Mouse (Mus musculus): Measurements from ENCODE around the gene Wwox. TPM values are rescaled to one million over a fixed set of nuclear protein-coding genes. Genes with fewer than 3 reads are reported as not detected.

Gene Wwox
- total RNA-seq, 1 experiment, result 12.5 TPM

DNA sequence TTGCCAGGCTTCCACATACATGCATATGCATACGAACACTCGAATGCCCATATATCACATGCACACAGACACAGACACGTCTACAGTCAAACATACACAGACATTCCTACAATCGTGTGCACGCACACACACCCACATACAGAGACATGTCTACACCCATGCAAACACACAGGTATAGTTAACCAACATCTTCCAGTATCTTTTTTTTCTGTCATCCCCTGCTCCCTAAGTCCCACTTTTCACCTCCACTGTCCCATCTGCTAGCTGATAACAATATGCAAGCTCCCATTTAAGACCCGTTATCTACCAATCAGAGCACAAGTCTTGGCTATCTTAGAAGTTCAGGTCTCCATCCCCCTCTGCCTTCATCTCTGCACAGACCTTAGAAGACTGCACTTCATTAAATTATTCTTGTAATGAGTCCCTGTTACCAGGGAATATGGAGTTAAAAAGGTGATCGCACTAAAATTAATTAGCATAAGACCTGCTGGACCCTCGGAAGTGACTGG is 627.1 kb downstream of the Wwox start:
- no peak for TF ChIP-seq CHD2 (IDR thresholded peaks at IDR 0.05; ENCODE audit: low read depth, low read length)
- no peak for TF ChIP-seq ZC3H11A (IDR thresholded peaks at IDR 0.05; ENCODE audit: borderline replicate concordance, low read depth, low read length)
- no peak for TF ChIP-seq ZNF384 (IDR thresholded peaks at IDR 0.05; ENCODE audit: low read depth, low read length)
- no peak for TF ChIP-seq MAFK (IDR thresholded peaks at IDR 0.05; ENCODE audit: insufficient read depth, low read depth, low read length)

DNA sequence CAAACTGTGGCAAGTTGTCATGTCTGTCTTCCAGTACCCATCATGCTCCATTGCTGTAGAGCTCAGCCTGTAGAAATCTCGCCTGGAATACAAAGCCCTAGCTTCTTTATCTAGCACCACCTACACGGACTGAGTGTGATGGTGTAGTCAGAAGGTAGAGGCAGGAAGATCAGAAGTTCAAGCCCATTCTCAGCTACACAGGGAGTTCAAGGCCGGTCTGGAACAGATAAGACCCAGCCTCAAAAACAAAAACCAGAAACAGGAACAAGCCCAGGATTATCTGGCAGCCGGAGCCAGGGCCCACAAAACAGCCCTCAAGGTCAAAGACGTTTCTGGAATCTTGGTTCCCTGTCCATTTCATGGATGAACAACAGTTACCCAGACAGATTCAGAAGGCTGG is 629.3 kb downstream of the Wwox start:
- in situ Hi-C loops (cut with MboI; ENCODE audit: low sequenced_read_pairs in 2 of 2, unreplicated experiment in 2 of 2), result no loop called here
- H3K9ac ChIP-seq (ENCODE audit: insufficient read depth, low read depth, low read length, poor library complexity, severe bottlenecking), result no peak overlapping the region
- H3K27ac ChIP-seq (ENCODE audit: insufficient read depth, low read depth, low read length, poor library complexity, severe bottlenecking), result no peak overlapping the region
- H3K4me3 ChIP-seq (ENCODE audit: insufficient read depth in 1 of 2, low read depth in 1 of 2, low read length in 2 of 2, poor library complexity in 1 of 2, severe bottlenecking in 1 of 2), result no peak overlapping the region
- DNase-seq (ENCODE audit: low read depth, low spot score), result no peak
- H3K36me3 ChIP-seq (ENCODE audit: control insufficient read depth, insufficient read depth, low read length, poor library complexity, severe bottlenecking), result no peaks in the 10 kb centered on the region
- peaks cover 0 to 7% of the 10 kb centered on the region in 2 experiments; a peak in 2 of 4 replicates for H3K4me1 ChIP-seq (ENCODE audit: control insufficient read depth in 2 of 2, insufficient read depth in 2 of 2, low read length in 2 of 2, poor library complexity in 1 of 2)
- no peak for TF ChIP-seq ZNF384 (IDR thresholded peaks at IDR 0.05; ENCODE audit: low read depth, low read length)
- TF ChIP-seq HCFC1 (IDR thresholded peaks at IDR 0.05; ENCODE audit: borderline replicate concordance, insufficient read depth, low read length), result no peak
- no peak for TF ChIP-seq ZC3H11A (IDR thresholded peaks at IDR 0.05; ENCODE audit: borderline replicate concordance, low read depth, low read length)
- no peak for TF ChIP-seq CHD2 (IDR thresholded peaks at IDR 0.05; ENCODE audit: low read depth, low read length)
- TF ChIP-seq MAFK (IDR thresholded peaks at IDR 0.05; ENCODE audit: insufficient read depth, low read depth, low read length), result no peak
- H3K9me3 ChIP-seq (ENCODE audit: control insufficient read depth, insufficient read depth, low read depth, low read length), result no peaks in the 10 kb centered on the region

More for the DNA sequence above, 627.1 kb downstream of the Wwox start:
- Histone ChIP-seq H3K9me3 (ENCODE audit: control insufficient read depth, insufficient read depth, low read depth, low read length) (no peaks in the 10 kb centered on the region), H3K4me1 (ENCODE audit: control insufficient read depth in 2 of 2, insufficient read depth in 2 of 2, low read length in 2 of 2, poor library complexity in 1 of 2) (peaks cover 0 to 7% of the 10 kb centered on the region in 2 experiments; a peak in 2 of 4 replicates), H3K4me3 (ENCODE audit: insufficient read depth in 1 of 2, low read depth in 1 of 2, low read length in 2 of 2, poor library complexity in 1 of 2, severe bottlenecking in 1 of 2) (no peak overlapping the region), H3K9ac (ENCODE audit: insufficient read depth, low read depth, low read length, poor library complexity, severe bottlenecking) (no peak overlapping the region), H3K27ac (ENCODE audit: insufficient read depth, low read depth, low read length, poor library complexity, severe bottlenecking) (no peak overlapping the region), H3K36me3 (ENCODE audit: control insufficient read depth, insufficient read depth, low read length, poor library complexity, severe bottlenecking) (no peaks in the 10 kb centered on the region)
- in situ Hi-C loops (cut with MboI; ENCODE audit: low sequenced_read_pairs in 2 of 2, unreplicated experiment in 2 of 2), result no loop called here
- no peak for DNase-seq (ENCODE audit: low read depth, low spot score)

GRCm38 (mm10) chr8:115070225-115070624 is 630.8 kb downstream of the Wwox start:
- no peaks in the 10 kb centered on the region for H3K36me3 ChIP-seq (ENCODE audit: control insufficient read depth, insufficient read depth, low read length, poor library complexity, severe bottlenecking)
- TF ChIP-seq HCFC1 (IDR thresholded peaks at IDR 0.05; ENCODE audit: borderline replicate concordance, insufficient read depth, low read length), result no peak
- TF ChIP-seq CHD2 (IDR thresholded peaks at IDR 0.05; ENCODE audit: low read depth, low read length), result no peak
- TF ChIP-seq ZC3H11A (IDR thresholded peaks at IDR 0.05; ENCODE audit: borderline replicate concordance, low read depth, low read length), result no peak
- TF ChIP-seq MAFK (IDR thresholded peaks at IDR 0.05; ENCODE audit: insufficient read depth, low read depth, low read length), result no peak
- TF ChIP-seq ZNF384 (IDR thresholded peaks at IDR 0.05; ENCODE audit: low read depth, low read length), result no peak
- H3K27ac ChIP-seq (ENCODE audit: insufficient read depth, low read depth, low read length, poor library complexity, severe bottlenecking), result no peak overlapping the region
- DNase-seq (ENCODE audit: low read depth, low spot score), result no peak
- no peaks in the 10 kb centered on the region for H3K9me3 ChIP-seq (ENCODE audit: control insufficient read depth, insufficient read depth, low read depth, low read length)
- peaks cover 0 to 7% of the 10 kb centered on the region in 2 experiments; a peak in 2 of 4 replicates for H3K4me1 ChIP-seq (ENCODE audit: control insufficient read depth in 2 of 2, insufficient read depth in 2 of 2, low read length in 2 of 2, poor library complexity in 1 of 2)
- no peak overlapping the region for H3K4me3 ChIP-seq (ENCODE audit: insufficient read depth in 1 of 2, low read depth in 1 of 2, low read length in 2 of 2, poor library complexity in 1 of 2, severe bottlenecking in 1 of 2)
- no peak overlapping the region for H3K9ac ChIP-seq (ENCODE audit: insufficient read depth, low read depth, low read length, poor library complexity, severe bottlenecking)
- in situ Hi-C loops (cut with MboI; ENCODE audit: low sequenced_read_pairs in 2 of 2, unreplicated experiment in 2 of 2), result no loop called here

- H3K4me1 ChIP-seq (ENCODE audit: control insufficient read depth in 2 of 2, insufficient read depth in 2 of 2, low read length in 2 of 2, poor library complexity in 1 of 2), result no peaks in the 10 kb centered on the region; a peak in 1 of 4 replicates
- TF ChIP-seq CHD2 (IDR thresholded peaks at IDR 0.05; ENCODE audit: low read depth, low read length) (no peak), MAFK (IDR thresholded peaks at IDR 0.05; ENCODE audit: insufficient read depth, low read depth, low read length) (no peak), HCFC1 (IDR thresholded peaks at IDR 0.05; ENCODE audit: borderline replicate concordance, insufficient read depth, low read length) (no peak), ZNF384 (IDR thresholded peaks at IDR 0.05; ENCODE audit: low read depth, low read length) (no peak), ZC3H11A (IDR thresholded peaks at IDR 0.05; ENCODE audit: borderline replicate concordance, low read depth, low read length) (no peak)
- no peak overlapping the region for H3K4me3 ChIP-seq (ENCODE audit: insufficient read depth in 1 of 2, low read depth in 1 of 2, low read length in 2 of 2, poor library complexity in 1 of 2, severe bottlenecking in 1 of 2)
- no peak overlapping the region for H3K27ac ChIP-seq (ENCODE audit: insufficient read depth, low read depth, low read length, poor library complexity, severe bottlenecking)
- H3K36me3 ChIP-seq (ENCODE audit: control insufficient read depth, insufficient read depth, low read length, poor library complexity, severe bottlenecking), result no peaks in the 10 kb centered on the region
- in situ Hi-C loops (cut with MboI; ENCODE audit: low sequenced_read_pairs in 2 of 2, unreplicated experiment in 2 of 2), result no loop called here
- no peak for DNase-seq (ENCODE audit: low read depth, low spot score)
- no peak overlapping the region for H3K9ac ChIP-seq (ENCODE audit: insufficient read depth, low read depth, low read length, poor library complexity, severe bottlenecking)
- H3K9me3 ChIP-seq (ENCODE audit: control insufficient read depth, insufficient read depth, low read depth, low read length), result no peaks in the 10 kb centered on the region
These were observed 631.8 kb downstream of the Wwox start for GRCm38 (mm10) chr8:115071231-115071630.

DNA sequence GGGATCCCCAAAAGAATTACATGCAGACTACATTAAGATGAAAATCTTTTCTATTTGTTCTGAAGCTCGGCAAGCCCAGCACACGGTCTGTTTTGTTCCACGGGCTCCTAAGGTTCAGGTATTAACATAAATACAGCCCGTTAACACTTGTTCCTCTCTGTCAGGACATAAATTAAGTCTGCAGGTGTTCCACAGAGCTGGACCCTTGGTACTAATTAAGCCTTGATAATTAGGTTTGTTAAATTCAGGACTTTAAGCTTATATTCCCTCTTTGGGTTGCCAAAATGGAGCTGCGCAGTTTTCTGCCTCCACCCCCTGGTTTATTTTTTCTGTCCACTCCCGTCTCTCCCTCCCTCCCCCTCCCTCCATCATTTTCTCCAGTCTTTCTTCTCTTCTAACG is 638.8 kb downstream of the Wwox start:
- Histone ChIP-seq H3K27ac (ENCODE audit: insufficient read depth, low read depth, low read length, poor library complexity, severe bottlenecking) (no peak overlapping the region), H3K9ac (ENCODE audit: insufficient read depth, low read depth, low read length, poor library complexity, severe bottlenecking) (no peak overlapping the region), H3K4me1 (ENCODE audit: control insufficient read depth in 2 of 2, insufficient read depth in 2 of 2, low read length in 2 of 2, poor library complexity in 1 of 2) (no peaks in the 10 kb centered on the region), H3K9me3 (ENCODE audit: control insufficient read depth, insufficient read depth, low read depth, low read length) (no peaks in the 10 kb centered on the region), H3K4me3 (ENCODE audit: insufficient read depth in 1 of 2, low read depth in 1 of 2, low read length in 2 of 2, poor library complexity in 1 of 2, severe bottlenecking in 1 of 2) (no peak overlapping the region), H3K36me3 (ENCODE audit: control insufficient read depth, insufficient read depth, low read length, poor library complexity, severe bottlenecking) (no peaks in the 10 kb centered on the region)
- TF ChIP-seq ZC3H11A (IDR thresholded peaks at IDR 0.05; ENCODE audit: borderline replicate concordance, low read depth, low read length), result no peak
- in situ Hi-C loops (cut with MboI; ENCODE audit: low sequenced_read_pairs in 2 of 2, unreplicated experiment in 2 of 2), result no loop called here
- DNase-seq (ENCODE audit: low read depth, low spot score), result no peak

All from ES-E14 (cell line).